Mouse (Mus musculus): ENCODE results near the gene AC134908.4.
A peak's percentile ranks its signal among the peaks of the same experiment; 100 is the strongest.

Gene AC134908.4

DNA sequence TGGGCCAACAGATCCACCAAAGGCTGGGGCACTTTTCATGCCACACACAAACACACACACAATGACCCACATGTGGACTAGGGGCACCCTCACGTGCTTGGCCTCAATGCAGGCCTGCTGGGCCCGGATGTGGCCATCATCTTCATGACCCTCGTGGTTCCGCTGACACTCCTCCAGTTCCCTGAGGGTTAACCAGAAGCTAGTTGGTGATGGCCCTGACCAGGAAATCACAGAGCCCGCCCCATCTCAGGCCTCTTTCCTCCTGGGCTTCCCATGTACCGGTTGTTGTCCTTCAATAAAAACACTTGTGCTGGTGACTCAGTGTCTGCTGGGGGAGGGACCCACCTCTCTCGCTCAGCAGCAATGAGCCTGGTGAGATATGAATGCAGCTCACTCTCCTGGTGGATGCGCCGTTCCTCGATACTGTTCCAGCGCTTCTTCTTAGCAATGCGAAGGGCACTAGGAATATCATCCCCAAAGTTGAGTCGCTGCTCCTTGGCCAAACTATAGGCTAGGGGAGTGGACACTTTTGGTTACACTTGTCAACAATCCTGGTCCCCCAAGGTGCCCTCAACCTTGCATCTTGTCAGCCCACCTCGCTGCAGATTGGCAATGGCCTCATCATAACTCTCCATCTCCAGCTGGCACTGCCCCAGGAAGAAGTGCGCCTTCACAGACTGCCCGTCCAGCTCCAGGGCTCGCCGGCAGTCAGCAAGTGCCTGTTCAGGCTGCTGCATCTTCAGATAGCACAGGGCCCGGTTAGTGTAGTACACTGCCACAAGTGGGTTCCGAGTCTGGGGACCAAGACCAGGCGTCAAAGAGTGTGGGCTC, 36.2 kb upstream of the AC134908.4 start:
- no peak for ATAC-seq (ENCODE audit: insufficient number of reproducible peaks, low FRiP score, low TSS enrichment)

DNA sequence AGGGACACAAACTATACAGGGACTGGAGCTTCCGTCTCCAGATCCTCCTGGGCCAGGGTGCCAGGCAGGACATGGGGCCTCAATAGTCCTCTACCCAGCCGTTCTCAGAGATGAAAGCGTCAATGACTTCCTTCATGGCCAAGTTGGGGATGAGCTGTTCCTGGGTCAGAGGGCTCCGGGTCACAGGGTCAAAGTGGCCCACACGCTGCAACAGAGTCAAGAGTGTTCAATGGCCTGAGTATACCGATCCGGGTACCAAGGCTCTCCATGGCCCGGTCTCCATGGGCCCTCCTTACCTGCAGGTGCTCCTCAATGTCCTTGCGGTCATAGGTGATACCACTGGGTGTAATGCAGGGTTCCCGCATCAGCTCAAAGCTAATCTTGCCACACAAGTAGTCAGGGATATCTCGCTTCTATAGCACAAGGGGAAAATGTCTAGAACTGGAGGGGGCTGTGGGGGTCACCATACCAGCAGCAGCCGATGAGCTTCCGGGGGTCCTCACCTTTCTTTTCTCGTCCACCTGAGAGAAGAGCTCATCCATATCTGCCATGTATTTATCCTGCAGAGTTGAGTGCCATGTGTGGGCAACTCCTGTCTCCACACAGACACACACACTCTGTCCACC, 35.5 kb upstream of the AC134908.4 start:
- no peak for ATAC-seq (ENCODE audit: insufficient number of reproducible peaks, low FRiP score, low TSS enrichment)

DNA sequence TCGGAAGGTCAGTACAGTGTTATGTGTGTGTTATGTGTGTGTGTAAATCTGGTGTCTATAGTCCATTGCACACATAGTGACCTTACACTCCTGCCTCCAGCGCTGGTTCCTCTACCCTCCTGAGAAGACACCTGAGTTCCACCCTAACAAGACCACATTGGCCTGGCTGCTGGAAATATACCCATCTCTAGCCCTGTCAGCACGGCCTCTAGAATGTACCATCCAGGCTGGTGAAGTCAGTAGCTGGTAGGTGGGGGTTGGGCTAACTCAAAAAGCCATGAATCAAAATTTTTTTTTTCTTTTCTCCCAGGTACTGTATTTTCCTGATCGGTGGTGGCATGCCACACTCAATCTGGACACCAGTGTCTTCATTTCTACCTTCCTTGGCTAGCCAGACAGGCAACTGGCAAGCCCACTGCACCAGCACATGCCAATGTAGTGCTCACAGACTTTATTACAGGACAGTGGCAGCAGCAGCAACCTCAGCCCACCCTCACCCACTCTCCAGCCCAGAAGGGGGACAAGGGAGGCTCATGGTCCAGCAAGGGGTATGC, 34.8 kb upstream of the AC134908.4 start:
- no peak for ATAC-seq (ENCODE audit: insufficient number of reproducible peaks, low FRiP score, low TSS enrichment)

DNA sequence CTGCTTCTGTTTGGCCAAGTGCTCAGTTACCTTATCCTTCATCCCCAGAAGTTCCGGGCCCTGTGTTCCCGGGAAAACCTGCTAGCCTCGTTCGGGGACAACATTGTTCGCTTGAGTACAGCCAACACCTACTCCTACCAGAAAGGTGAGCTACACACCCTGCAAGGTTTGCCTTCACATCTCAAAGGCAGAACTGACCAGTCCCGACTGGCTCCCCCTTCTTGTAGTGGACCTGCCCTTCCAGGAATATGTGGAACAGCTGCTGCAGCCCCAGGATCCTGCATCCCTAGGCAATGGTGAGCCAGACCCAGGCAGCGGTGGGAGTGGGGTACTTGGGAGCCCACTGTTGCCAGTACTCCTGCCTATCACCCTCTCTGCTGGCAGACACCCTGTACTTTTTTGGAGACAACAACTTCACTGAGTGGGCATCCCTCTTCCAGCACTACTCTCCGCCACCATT, 34.1 kb upstream of the AC134908.4 start:
- ATAC-seq (ENCODE audit: insufficient number of reproducible peaks, low FRiP score, low TSS enrichment) = no peak

DNA sequence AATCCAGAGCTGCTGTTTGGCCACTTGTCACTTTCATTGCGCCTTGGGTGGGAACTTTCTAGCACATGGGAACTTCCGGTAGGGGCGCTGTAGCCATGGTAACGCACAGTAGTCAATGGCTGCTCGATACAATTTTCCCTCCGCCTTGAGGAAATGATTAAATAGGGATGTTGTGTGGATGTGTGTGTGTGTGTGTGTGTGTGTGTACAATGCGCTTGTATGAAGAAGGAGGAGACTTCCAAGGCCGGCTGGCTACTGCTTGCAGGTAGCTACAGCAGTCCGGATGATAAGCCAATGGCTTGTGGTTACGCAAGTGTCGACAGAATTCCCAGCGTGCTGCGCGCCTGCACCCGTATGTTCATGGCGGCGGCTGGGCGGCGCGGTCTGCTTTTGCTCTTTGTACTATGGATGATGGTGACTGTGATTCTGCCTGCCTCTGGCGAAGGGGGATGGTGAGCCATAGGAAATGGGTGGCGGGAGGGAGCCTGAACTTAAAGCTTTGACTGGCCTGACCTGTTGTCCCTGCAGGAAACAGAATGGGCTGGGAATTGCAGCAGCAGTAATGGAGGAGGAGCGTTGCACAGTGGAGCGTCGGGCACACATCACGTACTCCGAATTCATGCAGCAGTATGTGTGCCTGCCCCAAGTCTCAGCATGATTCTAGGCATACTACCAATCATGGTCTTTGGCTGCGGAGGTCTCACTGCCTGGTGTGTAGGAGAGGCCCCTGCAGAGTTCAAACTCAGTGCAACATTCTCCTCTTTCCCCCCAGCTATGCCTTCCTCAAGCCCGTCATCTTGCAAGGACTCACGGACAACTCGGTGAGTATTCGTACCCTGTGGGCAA, 33.5 kb upstream of the AC134908.4 start, which contains the start of gene Jmjd8:
Jmjd8 (plus strand) TSS at position 156 of the 846 bp plus-strand sequence.
- peak; percentile 27; the same call in 1 of the 2 replicates for ATAC-seq (ENCODE audit: insufficient number of reproducible peaks, low FRiP score, low TSS enrichment)

DNA sequence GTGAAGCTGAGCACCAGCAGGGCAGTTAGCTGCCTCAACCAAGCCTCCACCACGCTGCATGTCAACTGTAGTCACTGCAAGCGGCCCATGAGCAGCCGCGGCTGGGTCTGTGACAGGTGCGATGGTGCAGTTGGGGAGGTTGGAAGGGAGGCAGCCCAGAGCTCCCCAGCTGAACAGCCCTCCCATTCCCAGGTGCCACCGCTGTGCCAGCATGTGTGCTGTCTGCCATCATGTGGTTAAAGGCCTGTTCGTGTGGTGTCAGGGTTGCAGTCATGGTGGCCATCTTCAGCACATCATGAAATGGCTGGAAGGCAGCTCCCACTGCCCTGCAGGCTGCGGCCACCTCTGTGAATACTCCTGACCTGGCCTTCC, 32.8 kb upstream of the AC134908.4 start:
- no peak for ATAC-seq (ENCODE audit: insufficient number of reproducible peaks, low FRiP score, low TSS enrichment)

DNA sequence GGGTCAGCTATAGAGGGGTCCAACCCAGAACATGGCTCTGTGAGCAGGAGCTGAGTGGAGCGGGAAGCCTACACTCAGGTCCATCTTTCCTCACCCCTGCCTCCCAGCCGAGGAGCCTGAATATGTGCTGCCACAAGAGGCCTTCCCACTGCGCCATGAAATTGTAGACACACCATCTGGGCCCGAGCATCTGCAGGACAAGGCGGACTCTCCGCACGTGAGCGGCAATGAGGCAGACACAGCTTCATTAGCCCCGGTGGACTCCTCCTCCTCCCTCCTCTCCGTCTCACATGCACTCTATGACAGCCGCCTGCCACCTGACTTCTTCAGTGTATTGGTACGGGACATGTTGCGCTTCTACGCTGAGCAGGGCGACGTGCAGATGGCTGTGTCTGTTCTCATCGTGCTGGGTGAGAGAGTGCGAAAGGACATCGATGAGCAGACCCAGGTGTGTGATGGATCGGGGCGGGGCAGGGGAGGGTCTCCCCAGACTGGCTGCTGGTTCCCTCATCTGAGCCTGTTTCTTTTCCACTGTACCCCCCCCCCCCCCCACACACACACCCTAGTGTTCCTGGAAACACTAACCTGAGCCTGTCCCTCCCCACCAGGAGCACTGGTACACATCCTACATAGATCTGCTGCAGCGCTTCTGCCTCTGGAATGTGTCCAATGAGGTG, 32.2 kb upstream of the AC134908.4 start:
- ATAC-seq (ENCODE audit: insufficient number of reproducible peaks, low FRiP score, low TSS enrichment) = no peak

DNA sequence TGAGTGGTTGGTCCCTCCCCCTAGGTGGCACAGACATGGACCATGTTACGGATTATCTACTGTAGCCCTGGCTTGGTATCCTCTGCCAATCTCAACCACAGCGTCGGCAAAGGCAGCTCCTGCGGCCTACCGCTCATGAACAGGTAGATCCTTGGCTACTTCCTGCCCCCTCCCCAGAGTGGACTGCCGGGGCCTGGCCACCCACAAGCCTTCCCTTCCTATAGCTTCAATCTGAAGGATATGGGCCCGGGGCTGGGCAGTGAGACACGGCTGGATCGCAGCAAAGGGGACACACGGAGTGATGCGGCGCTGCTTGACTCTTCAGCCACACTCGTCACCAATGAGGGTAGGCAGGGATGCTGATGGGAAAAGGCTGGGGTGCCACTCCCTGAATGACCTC, 31.6 kb upstream of the AC134908.4 start:
- ATAC-seq (ENCODE audit: insufficient number of reproducible peaks, low FRiP score, low TSS enrichment) = no peak

DNA sequence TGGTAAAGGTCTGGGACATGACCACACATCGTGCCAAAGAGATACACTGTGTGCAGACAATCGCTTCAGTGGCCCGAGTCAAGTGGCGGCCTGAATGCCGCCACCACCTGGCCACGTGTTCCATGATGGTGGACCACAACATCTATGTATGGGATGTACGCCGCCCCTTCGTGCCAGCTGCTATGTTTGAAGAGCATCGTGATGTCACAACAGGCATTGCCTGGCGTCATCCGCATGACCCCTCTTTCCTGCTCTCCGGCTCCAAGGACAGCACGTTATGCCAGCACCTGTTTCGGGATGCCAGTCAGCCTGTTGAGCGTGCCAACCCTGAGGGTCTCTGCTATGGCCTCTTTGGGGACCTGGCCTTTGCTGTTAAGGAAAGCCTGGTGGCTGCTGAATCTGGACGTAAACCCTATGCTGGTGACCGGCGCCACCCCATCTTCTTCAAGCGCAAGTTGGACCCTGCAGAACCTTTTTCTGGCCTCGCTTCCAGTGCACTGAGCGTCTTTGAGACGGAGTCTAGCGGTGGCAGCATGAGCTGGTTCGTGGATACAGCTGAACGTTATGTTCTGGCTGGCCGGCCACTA, 30.6 kb upstream of the AC134908.4 start:
- ATAC-seq (ENCODE audit: insufficient number of reproducible peaks, low FRiP score, low TSS enrichment) = no peak

DNA sequence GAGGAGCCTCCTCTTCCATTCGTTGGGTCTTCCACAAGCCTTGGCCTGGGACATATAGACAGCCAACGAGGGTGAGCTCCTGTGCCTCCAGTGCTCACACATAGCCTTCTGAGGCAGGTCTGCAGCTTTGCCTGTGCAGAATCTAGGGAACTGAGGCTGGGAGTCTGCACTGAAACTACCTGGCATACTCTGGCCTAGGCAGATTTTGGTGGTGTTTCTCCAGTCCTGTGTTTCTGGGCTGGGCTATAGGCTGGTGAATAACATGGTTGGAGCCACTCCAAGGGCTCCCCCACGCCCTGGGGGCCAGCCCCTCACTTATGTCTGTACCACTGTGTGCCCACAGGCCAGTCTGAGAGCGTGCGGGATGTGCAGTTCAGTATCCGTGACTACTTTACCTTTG, 29.9 kb upstream of the AC134908.4 start:
- no peak for ATAC-seq (ENCODE audit: insufficient number of reproducible peaks, low FRiP score, low TSS enrichment)

DNA sequence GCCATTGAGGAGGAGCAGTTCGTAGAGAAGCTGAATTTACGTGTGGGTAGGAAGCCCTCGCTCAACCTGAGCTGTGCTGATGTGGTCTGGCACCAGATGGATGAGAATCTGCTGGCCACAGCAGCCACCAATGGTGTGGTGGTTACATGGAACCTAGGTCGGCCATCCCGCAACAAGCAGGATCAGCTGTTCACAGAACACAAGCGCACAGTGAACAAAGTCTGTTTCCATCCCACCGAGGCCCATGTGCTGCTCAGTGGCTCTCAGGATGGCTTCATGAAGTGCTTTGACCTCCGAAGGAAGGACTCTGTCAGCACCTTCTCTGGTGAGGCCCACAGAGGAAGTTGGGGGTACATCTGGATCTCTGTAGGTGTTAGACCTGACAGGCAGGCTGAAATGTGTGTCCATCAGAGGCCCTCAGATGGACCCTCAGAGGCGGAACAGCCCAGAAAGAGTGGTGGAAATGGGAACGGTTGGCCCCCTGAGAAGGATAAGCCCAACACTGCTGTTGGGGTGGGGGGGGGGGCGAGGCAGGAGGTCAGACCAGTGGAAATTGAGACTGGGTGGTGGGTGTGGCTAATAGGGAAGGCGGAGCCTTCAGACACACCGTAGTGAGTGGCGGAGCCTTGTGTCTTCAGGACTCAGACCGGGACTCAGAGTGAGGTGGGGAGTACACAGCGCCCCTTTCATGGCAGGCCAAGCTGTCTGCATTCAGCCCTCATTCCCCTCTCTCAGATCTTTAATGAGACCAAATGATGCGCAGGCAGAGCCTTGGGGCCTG, 29.1 kb upstream of the AC134908.4 start:
- ATAC-seq (ENCODE audit: insufficient number of reproducible peaks, low FRiP score, low TSS enrichment) = no peak

DNA sequence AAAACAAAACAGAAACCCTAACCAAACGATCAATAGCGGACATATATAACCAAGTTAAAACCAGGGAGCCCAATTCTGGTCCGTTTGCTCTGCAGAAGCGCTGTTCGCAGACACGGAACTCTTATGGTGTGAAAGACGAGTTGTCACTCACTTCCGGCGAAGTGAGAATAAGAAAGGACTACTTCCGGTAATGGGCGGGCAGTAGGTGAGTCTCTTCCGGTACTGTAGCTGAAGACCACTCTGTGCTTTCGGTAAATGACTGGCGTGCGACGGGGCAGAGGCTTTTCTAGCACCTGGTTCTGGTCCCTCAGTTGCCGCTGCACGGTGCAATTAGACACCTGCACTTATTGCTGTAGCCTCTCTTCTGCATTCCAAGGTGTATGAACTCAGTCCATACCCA, 28.0 kb upstream of the AC134908.4 start, which contains the start of gene Wdr24:
Wdr24 (plus strand) TSS at position 176 of the 400 bp plus-strand sequence.
- ATAC-seq (ENCODE audit: insufficient number of reproducible peaks, low FRiP score, low TSS enrichment) = peak; percentile 68; the same call in 1 of the 2 replicates

DNA sequence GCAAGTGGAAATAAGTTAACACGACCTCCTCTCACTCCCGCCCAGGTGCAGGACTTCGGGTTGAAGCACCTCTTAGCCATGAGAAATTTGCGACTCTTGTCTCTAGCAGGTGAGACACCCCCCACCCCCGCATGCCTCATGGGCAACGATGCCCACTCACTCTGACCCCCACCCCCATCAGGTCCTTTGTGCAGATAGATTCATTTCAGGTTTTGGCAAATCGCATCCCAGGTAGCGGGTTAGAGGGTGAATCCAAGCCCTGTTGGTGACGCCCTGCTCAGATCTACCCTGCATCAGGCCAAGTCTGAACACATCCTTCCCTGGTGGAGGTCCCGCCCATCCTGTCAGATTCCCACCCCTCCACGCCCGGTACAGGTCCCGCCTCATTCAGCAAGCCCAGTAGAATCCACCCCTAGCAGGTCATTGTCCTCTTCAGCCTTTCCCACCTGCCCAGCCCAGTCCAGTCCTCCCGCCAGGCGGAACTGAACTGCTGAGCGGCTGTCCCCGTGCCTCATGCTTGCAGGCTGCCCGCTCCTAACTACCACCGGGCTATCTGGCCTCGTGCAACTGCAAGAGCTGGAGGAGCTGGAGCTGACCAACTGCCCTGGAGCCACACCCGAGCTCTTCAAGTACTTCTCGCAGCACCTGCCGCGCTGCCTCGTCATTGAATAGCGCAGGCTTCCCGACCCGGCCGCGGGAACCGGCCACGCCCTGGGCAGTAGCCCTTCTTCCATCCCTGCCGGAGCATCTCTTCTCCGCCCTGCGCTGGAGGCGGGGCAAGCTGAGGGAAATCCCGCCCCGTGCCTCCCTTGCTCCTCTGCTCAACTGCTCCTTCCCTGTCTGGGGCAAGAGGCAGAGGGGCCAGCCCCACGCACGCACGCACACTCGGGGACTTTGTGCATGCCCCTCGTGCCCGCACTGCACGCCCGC, 23.7 kb upstream of the AC134908.4 start:
- no peak for ATAC-seq (ENCODE audit: insufficient number of reproducible peaks, low FRiP score, low TSS enrichment)

DNA sequence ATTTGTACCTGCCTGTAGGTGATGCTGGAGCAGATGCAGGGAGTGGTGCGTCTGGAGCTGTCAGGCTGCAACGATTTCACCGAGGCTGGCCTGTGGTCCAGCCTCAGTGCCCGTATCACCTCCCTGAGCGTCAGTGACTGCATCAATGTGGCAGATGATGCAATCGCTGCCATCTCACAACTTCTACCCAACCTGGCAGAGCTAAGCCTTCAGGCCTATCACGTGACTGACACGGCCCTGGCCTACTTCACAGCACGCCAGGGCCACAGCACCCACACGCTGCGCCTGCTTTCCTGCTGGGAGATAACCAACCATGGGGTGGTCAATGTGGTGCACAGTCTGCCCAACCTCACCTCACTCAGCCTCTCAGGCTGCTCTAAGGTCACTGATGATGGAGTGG, 22.2 kb upstream of the AC134908.4 start:
- ATAC-seq (ENCODE audit: insufficient number of reproducible peaks, low FRiP score, low TSS enrichment) = no peak

DNA sequence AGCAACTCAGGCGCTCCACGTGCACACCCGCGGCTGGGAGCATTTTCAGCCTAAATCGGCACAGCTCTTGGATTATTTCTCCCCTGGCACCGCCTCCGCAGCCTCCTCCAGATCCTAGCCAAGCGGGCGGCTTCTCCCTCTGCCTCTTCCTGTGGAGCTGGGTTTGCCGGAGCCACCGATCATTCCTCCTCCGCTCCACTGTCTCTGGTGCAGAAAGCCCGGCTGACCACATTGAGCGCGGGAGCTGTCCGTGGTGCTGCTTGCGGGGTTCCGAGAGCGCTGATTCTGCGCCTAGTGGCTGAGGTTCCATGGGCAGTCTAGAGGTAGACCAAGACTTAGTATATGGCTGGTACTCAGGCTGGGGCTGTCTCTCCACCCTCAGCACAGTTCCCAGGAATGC, 18.0 kb upstream of the AC134908.4 start:
- ATAC-seq (ENCODE audit: insufficient number of reproducible peaks, low FRiP score, low TSS enrichment) = no peak

DNA sequence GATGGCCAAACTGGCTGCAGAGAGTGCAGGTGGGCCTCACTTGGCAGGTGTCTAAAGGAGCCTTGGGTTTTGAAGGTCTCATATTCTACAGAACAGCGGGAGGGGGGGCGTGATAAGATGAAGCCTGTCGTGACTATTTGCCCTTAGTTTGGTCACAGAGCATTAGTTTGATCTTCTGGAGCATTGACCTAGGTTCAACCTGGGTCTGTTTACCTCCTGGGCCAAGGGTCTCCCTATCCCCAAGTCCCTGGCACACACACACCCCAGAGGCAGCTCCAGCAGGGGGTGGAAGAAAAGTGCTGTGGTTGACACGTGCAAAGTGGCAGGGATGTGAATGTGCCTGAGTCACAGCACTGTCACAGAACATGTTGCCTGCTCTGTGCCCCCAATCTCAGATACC, 15.4 kb upstream of the AC134908.4 start:
- no peak for ATAC-seq (ENCODE audit: insufficient number of reproducible peaks, low FRiP score, low TSS enrichment)

DNA sequence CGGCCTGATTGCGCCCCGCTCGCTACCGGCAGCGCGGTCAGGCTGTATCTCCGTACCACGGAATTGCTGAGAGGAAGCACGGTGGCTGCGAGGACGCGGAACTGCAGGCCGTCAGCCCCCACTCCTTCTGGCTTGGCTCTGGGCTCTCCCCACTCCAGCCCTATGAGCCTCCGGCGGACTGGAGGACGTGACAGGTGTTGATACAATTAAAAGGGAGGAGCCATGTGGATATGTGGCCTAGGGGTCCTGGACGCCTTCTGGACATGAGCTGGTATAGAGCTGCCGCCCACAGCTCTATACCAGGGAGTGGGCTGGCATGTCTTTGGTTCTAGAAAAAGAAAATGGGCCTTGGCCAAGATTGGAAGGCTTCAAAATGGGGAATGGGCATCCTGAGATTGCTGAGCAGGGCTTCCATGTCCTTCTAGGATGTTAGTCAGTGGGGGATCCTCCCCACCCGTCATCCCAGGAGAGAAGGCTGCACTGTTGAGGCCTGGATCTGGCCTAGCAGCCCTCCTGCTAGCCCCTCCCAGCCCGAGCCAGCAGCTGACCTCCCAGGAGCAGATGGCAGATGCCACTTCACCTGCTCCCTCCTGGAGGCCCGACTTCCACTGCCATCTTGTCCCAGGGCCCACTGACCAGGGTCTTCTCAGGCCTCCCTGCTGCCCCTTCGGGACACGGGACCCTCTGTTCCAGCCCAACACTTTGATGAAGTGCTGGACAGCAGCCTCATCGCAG, 14.3 kb upstream of the AC134908.4 start:
- ATAC-seq (ENCODE audit: insufficient number of reproducible peaks, low FRiP score, low TSS enrichment) = peak; percentile 51
